ENCODE assay signal across 8 mouse cellular contexts in genomic region chr13:98262636-98263457, GRCm38 (mm10). TPM values are rescaled to one million over a fixed set of nuclear protein-coding genes. Genes with fewer than 3 reads are reported as not detected.
A peak's percentile ranks its signal among the peaks of the same experiment; 100 is the strongest.
DNase-seq lines count a peak whose midpoint lies in the region; ATAC-seq and TF ChIP-seq lines count a peak whose summit lies in the region.

Utp15 (minus strand) TSS chr13:98263041.
Ankra2 (plus strand) TSS chr13:98263074.

- peak within 1 kb of the TSS; percentile 94 for H3K4me3 ChIP-seq in heart, embryonic 12.5 days
- H3K4me3 ChIP-seq in kidney, postnatal 0 days (replicated peaks; ENCODE audit: low read depth, low read length) = peak within 1 kb of the TSS; percentile 68
- H3K4me3 ChIP-seq in liver, embryonic 11.5 days (ENCODE audit: low read depth, low read length) = peak within 1 kb of the TSS; percentile 72
- H3K4me3 ChIP-seq in stomach, embryonic 14.5 days (ENCODE audit: low read depth, low read length) = peak within 1 kb of the TSS; percentile 93

- H3K4me1 ChIP-seq in heart, embryonic 12.5 days (replicated peaks) = peaks cover 17% of the 10 kb centered on the region
- peaks cover 3% of the 10 kb centered on the region; the same call in 1 of the 2 replicates for H3K4me1 ChIP-seq in kidney, postnatal 0 days (replicated peaks; ENCODE audit: insufficient read depth, low read length)
- peaks cover 15% of the 10 kb centered on the region for H3K4me1 ChIP-seq in liver, embryonic 11.5 days (replicated peaks; ENCODE audit: control insufficient read depth, insufficient read depth, low read length)
- H3K4me1 ChIP-seq in stomach, embryonic 14.5 days (ENCODE audit: control insufficient read depth, insufficient read depth, low read length) = peaks cover 13% of the 10 kb centered on the region

- under 1% methylated on average over 71 of the region's 71 CpGs for WGBS in heart, embryonic 12.5 days
- under 1% methylated on average over 71 of the region's 71 CpGs for WGBS in kidney, postnatal 0 days
- under 1% methylated on average over 71 of the region's 71 CpGs for WGBS in liver, embryonic 11.5 days
- WGBS in stomach, embryonic 14.5 days = under 1% methylated on average over 71 of the region's 71 CpGs

- no peaks in the 10 kb centered on the region for H3K27me3 ChIP-seq in heart, embryonic 12.5 days (replicated peaks)
- H3K27me3 ChIP-seq in kidney, postnatal 0 days (ENCODE audit: insufficient read depth, low read length) = no peaks in the 10 kb centered on the region
- no peaks in the 10 kb centered on the region for H3K27me3 ChIP-seq in liver, embryonic 11.5 days (replicated peaks; ENCODE audit: control insufficient read depth, insufficient read depth, low read length)
- no peaks in the 10 kb centered on the region for H3K27me3 ChIP-seq in stomach, embryonic 14.5 days (ENCODE audit: control insufficient read depth, insufficient read depth, low read length)

- peak; percentile 98 for ATAC-seq in erythroid progenitor cell, adult 5-6 weeks (replicated peaks; ENCODE audit: low FRiP score, poor library complexity, severe bottlenecking)
- ATAC-seq in heart, embryonic 12.5 days (ENCODE audit: insufficient number of reproducible peaks, low FRiP score) = peak; percentile 100
- ATAC-seq in kidney, postnatal 0 days (replicated peaks; ENCODE audit: low FRiP score, low read depth) = peak; percentile 99
- ATAC-seq in liver, embryonic 11.5 days (replicated peaks; ENCODE audit: low FRiP score) = peak; percentile 98
- peak; percentile 98 for ATAC-seq in stomach, embryonic 14.5 days (ENCODE audit: insufficient number of reproducible peaks, insufficient read depth, low FRiP score, low read depth)

- TF ChIP-seq CTCF in kidney, postnatal 0 days (IDR thresholded peaks at IDR 0.05; ENCODE audit: low read depth) = no peak

- H3K36me3 ChIP-seq in heart, embryonic 12.5 days = peaks cover 19% of the 10 kb centered on the region
- peaks cover 4% of the 10 kb centered on the region for H3K36me3 ChIP-seq in kidney, postnatal 0 days (ENCODE audit: insufficient read depth, low read length)
- peaks cover 9% of the 10 kb centered on the region; the same call in 1 of the 2 replicates for H3K36me3 ChIP-seq in liver, embryonic 11.5 days (ENCODE audit: control insufficient read depth, insufficient read depth, low read length)
- peaks cover 22% of the 10 kb centered on the region for H3K36me3 ChIP-seq in stomach, embryonic 14.5 days (ENCODE audit: control insufficient read depth, insufficient read depth, low read length)

- DNase-seq in CD4-positive helper T cell, adult 2 months (ENCODE audit: low read depth, low spot score) = peak; percentile 98
- peak; percentile 97 for DNase-seq in brain, embryonic 18.5 days (ENCODE audit: low read depth, low spot score)
- peak; percentile 98 for DNase-seq in kidney, postnatal 0 days (ENCODE audit: low spot score)
- DNase-seq in liver, embryonic 11.5 days (ENCODE audit: low spot score) = peak; percentile 99
- DNase-seq in naive thymus-derived CD4-positive, alpha-beta T cell, adult 2 months (ENCODE audit: low read depth) = peak; percentile 99

- peak within 1 kb of the TSS; percentile 89 for H3K4me2 ChIP-seq in heart, embryonic 12.5 days
- H3K4me2 ChIP-seq in kidney, postnatal 0 days (ENCODE audit: low read length) = peak within 1 kb of the TSS; percentile 81
- peak within 1 kb of the TSS; percentile 93 for H3K4me2 ChIP-seq in liver, embryonic 11.5 days
- peak within 1 kb of the TSS; percentile 91 for H3K4me2 ChIP-seq in stomach, embryonic 14.5 days (replicated peaks; ENCODE audit: low read depth, low read length)

- H3K27ac ChIP-seq in heart, embryonic 12.5 days (ENCODE audit: poor library complexity, severe bottlenecking) = peak within 1 kb of the TSS; percentile 86
- peak within 1 kb of the TSS; percentile 78 for H3K27ac ChIP-seq in kidney, postnatal 0 days
- peak within 1 kb of the TSS; percentile 83 for H3K27ac ChIP-seq in liver, embryonic 11.5 days (ENCODE audit: low read depth, low read length)
- peak within 1 kb of the TSS; percentile 89 for H3K27ac ChIP-seq in stomach, embryonic 14.5 days (ENCODE audit: low read length)

- peak within 1 kb of the TSS; percentile 94 for H3K9ac ChIP-seq in heart, embryonic 12.5 days
- peak within 1 kb of the TSS; percentile 84 for H3K9ac ChIP-seq in kidney, postnatal 0 days (ENCODE audit: low read depth, low read length)
- peak within 1 kb of the TSS; percentile 81 for H3K9ac ChIP-seq in liver, embryonic 11.5 days (ENCODE audit: low read depth, low read length)
- peak within 1 kb of the TSS; percentile 87 for H3K9ac ChIP-seq in stomach, embryonic 14.5 days (replicated peaks; ENCODE audit: low read depth, low read length)

- no peaks in the 10 kb centered on the region for H3K9me3 ChIP-seq in heart, embryonic 12.5 days (replicated peaks)
- H3K9me3 ChIP-seq in kidney, postnatal 0 days (replicated peaks; ENCODE audit: low read length) = no peaks in the 10 kb centered on the region
- no peaks in the 10 kb centered on the region for H3K9me3 ChIP-seq in liver, embryonic 11.5 days (ENCODE audit: control insufficient read depth, low read length)
- H3K9me3 ChIP-seq in stomach, embryonic 14.5 days (ENCODE audit: control insufficient read depth, low read depth, low read length) = no peaks in the 10 kb centered on the region

RNA-seq across cellular contexts. Expression of gene Utp15, which starts in this region (rescaled TPM):
- 5.8 and 6.3 TPM in 2 replicates for total RNA-seq in erythroid progenitor cell, adult 5-6 weeks (2015; ENCODE audit: low replicate concordance)
- total RNA-seq in erythroid progenitor cell, adult 5-6 weeks (2017; ENCODE audit: low replicate concordance) = 4.5 and 4.7 TPM in 2 replicates
- 19.2 and 19.7 TPM in 2 replicates for polyA plus RNA-seq in heart, embryonic 12.5 days (2016; fragmentation: Nextera tagmentation; extraction: Ambion mirVana)
- polyA plus RNA-seq in kidney, postnatal 0 days (2015; fragmentation: Nextera tagmentation; extraction: Ambion mirVana) = 19.9 and 21.5 TPM in 2 replicates
- 46.1 and 49.9 TPM in 2 replicates for polyA plus RNA-seq in liver, embryonic 11.5 days (2014; fragmentation: Nextera tagmentation; extraction: Ambion mirVana)
- polyA plus RNA-seq in stomach, embryonic 14.5 days (2014; fragmentation: Nextera tagmentation; extraction: Ambion mirVana) = 33.9 and 34.0 TPM in 2 replicates

RNA-seq across cellular contexts. Expression of gene Ankra2, which starts in this region (rescaled TPM):
- 10.5 and 13.4 TPM in 2 replicates for total RNA-seq in erythroid progenitor cell, adult 5-6 weeks (2015; ENCODE audit: low replicate concordance)
- 9.2 and 15.7 TPM in 2 replicates for total RNA-seq in erythroid progenitor cell, adult 5-6 weeks (2017; ENCODE audit: low replicate concordance)
- 16.1 and 18.5 TPM in 2 replicates for polyA plus RNA-seq in heart, embryonic 12.5 days (2016; fragmentation: Nextera tagmentation; extraction: Ambion mirVana)
- 22.6 and 23.6 TPM in 2 replicates for polyA plus RNA-seq in kidney, postnatal 0 days (2015; fragmentation: Nextera tagmentation; extraction: Ambion mirVana)
- 19.4 and 20.2 TPM in 2 replicates for polyA plus RNA-seq in liver, embryonic 11.5 days (2014; fragmentation: Nextera tagmentation; extraction: Ambion mirVana)
- 33.2 and 33.9 TPM in 2 replicates for polyA plus RNA-seq in stomach, embryonic 14.5 days (2014; fragmentation: Nextera tagmentation; extraction: Ambion mirVana)

Comparison
In these comparisons a context has a peak if more than half of its experiments do, and no peak if none do; other contexts are left out.
1. Peak in every context shown above with its lines: DNase-seq, ATAC-seq, H3K4me3 ChIP-seq and H3K27ac ChIP-seq.